Mouse (Mus musculus): Measurements from ENCODE around the gene Glt1d1. TPM values are rescaled to one million over a fixed set of nuclear protein-coding genes. Genes with fewer than 3 reads are reported as not detected.

Gene Glt1d1
- 0.33 and 1.2 TPM in 2 replicates for polyA plus RNA-seq (2014; fragmentation: Nextera tagmentation; extraction: Ambion mirVana)

GRCm38 (mm10) chr5:127632167-127633145 is at the start of gene Glt1d1, which contains the start of gene Slc15a4:
Gene Glt1d1, plus strand, starts transcription at chr5:127632262.
Gene Slc15a4, minus strand, starts transcription at chr5:127632897.
- H3K27me3 ChIP-seq (ENCODE audit: control insufficient read depth, insufficient read depth, low read length) = 0 out of 2 replicates have a peak, but pooled peaks cover 2% of the 10 kb centered on the region
- no peaks in the 10 kb centered on the region for H3K9me3 ChIP-seq (ENCODE audit: control insufficient read depth, low read length)
- H3K36me3 ChIP-seq (ENCODE audit: control insufficient read depth, insufficient read depth, low read length) = no peaks in the 10 kb centered on the region
- peak; percentile 66 for DNase-seq (ENCODE audit: low spot score)
- H3K4me1 ChIP-seq (ENCODE audit: control insufficient read depth, insufficient read depth, low read length) = no peaks in the 10 kb centered on the region
- peak within 1 kb of the TSS; percentile 44 for H3K4me3 ChIP-seq (ENCODE audit: low read depth, low read length)
- no peak within 1 kb of the TSS for H3K27ac ChIP-seq (replicated peaks; ENCODE audit: low read depth, low read length)
- H3K4me2 ChIP-seq (ENCODE audit: low read depth, severe bottlenecking) = peak within 1 kb of the TSS; percentile 98
- peak; percentile 75; the same call in 1 of the 2 replicates for ATAC-seq (ENCODE audit: insufficient number of reproducible peaks, low FRiP score, low TSS enrichment, low read depth)
- H3K9ac ChIP-seq (ENCODE audit: low read length) = peak within 1 kb of the TSS; percentile 62
- WGBS = under 1% methylated on average over 62 of the region's 62 CpGs

GRCm38 (mm10) chr5:127583658-127584057 is 48.4 kb upstream of the Glt1d1 start:
- ATAC-seq (ENCODE audit: insufficient number of reproducible peaks, low FRiP score, low TSS enrichment, low read depth) (no peak), DNase-seq (ENCODE audit: low spot score) (no peak)
- Histone ChIP-seq H3K27me3 (ENCODE audit: control insufficient read depth, insufficient read depth, low read length) (no peaks in the 10 kb centered on the region), H3K9me3 (ENCODE audit: control insufficient read depth, low read length) (no peaks in the 10 kb centered on the region), H3K9ac (ENCODE audit: low read length) (no peak overlapping the region), H3K4me1 (ENCODE audit: control insufficient read depth, insufficient read depth, low read length) (0 out of 2 replicates have a peak, but pooled peaks cover 2% of the 10 kb centered on the region), H3K36me3 (ENCODE audit: control insufficient read depth, insufficient read depth, low read length) (no peaks in the 10 kb centered on the region), H3K4me2 (ENCODE audit: low read depth, severe bottlenecking) (no peak overlapping the region), H3K27ac (replicated peaks; ENCODE audit: low read depth, low read length) (no peak overlapping the region), H3K4me3 (ENCODE audit: low read depth, low read length) (no peak overlapping the region)
- WGBS = 84% methylated on average over 8 of the region's 8 CpGs

GRCm38 (mm10) chr5:127587854-127588253 is 44.2 kb upstream of the Glt1d1 start:
- ATAC-seq (ENCODE audit: insufficient number of reproducible peaks, low FRiP score, low TSS enrichment, low read depth) = no peak
- Histone ChIP-seq H3K4me3 (ENCODE audit: low read depth, low read length) (no peak overlapping the region), H3K4me2 (ENCODE audit: low read depth, severe bottlenecking) (no peak overlapping the region), H3K36me3 (ENCODE audit: control insufficient read depth, insufficient read depth, low read length) (0 out of 2 replicates have a peak, but pooled peaks cover 2% of the 10 kb centered on the region), H3K9ac (ENCODE audit: low read length) (no peak overlapping the region), H3K27ac (replicated peaks; ENCODE audit: low read depth, low read length) (no peak overlapping the region), H3K4me1 (ENCODE audit: control insufficient read depth, insufficient read depth, low read length) (no peaks in the 10 kb centered on the region), H3K27me3 (ENCODE audit: control insufficient read depth, insufficient read depth, low read length) (no peaks in the 10 kb centered on the region), H3K9me3 (ENCODE audit: control insufficient read depth, low read length) (no peaks in the 10 kb centered on the region)
- DNase-seq (ENCODE audit: low spot score) = no peak
- WGBS = 56% methylated on average over 6 of the region's 6 CpGs

GRCm38 (mm10) chr5:127592406-127592805 is 39.7 kb upstream of the Glt1d1 start:
- no peak overlapping the region for H3K4me2 ChIP-seq (ENCODE audit: low read depth, severe bottlenecking)
- ATAC-seq (ENCODE audit: insufficient number of reproducible peaks, low FRiP score, low TSS enrichment, low read depth) (no peak), DNase-seq (ENCODE audit: low spot score) (no peak)
- no peaks in the 10 kb centered on the region for H3K27me3 ChIP-seq (ENCODE audit: control insufficient read depth, insufficient read depth, low read length)
- no peaks in the 10 kb centered on the region for H3K4me1 ChIP-seq (ENCODE audit: control insufficient read depth, insufficient read depth, low read length)
- no peak overlapping the region for H3K27ac ChIP-seq (replicated peaks; ENCODE audit: low read depth, low read length)
- H3K9me3 ChIP-seq (ENCODE audit: control insufficient read depth, low read length) = no peaks in the 10 kb centered on the region
- WGBS = 71% methylated on average over 5 of the region's 5 CpGs
- no peak overlapping the region for H3K9ac ChIP-seq (ENCODE audit: low read length)
- H3K4me3 ChIP-seq (ENCODE audit: low read depth, low read length) = no peak overlapping the region
- peaks cover 20% of the 10 kb centered on the region; the same call in 1 of the 2 replicates for H3K36me3 ChIP-seq (ENCODE audit: control insufficient read depth, insufficient read depth, low read length)

- no peak overlapping the region for H3K9ac ChIP-seq (ENCODE audit: low read length)
- ATAC-seq (ENCODE audit: insufficient number of reproducible peaks, low FRiP score, low TSS enrichment, low read depth) (no peak), DNase-seq (ENCODE audit: low spot score) (no peak)
- no peaks in the 10 kb centered on the region for H3K9me3 ChIP-seq (ENCODE audit: control insufficient read depth, low read length)
- no peaks in the 10 kb centered on the region for H3K27me3 ChIP-seq (ENCODE audit: control insufficient read depth, insufficient read depth, low read length)
- 81% methylated on average over 6 of the region's 6 CpGs for WGBS
- H3K36me3 ChIP-seq (ENCODE audit: control insufficient read depth, insufficient read depth, low read length) = peaks cover 23% of the 10 kb centered on the region; the same call in 1 of the 2 replicates
- H3K4me3 ChIP-seq (ENCODE audit: low read depth, low read length) = no peak overlapping the region
- no peak overlapping the region for H3K27ac ChIP-seq (replicated peaks; ENCODE audit: low read depth, low read length)
- no peaks in the 10 kb centered on the region for H3K4me1 ChIP-seq (ENCODE audit: control insufficient read depth, insufficient read depth, low read length)
- H3K4me2 ChIP-seq (ENCODE audit: low read depth, severe bottlenecking) = no peak overlapping the region
Measured at GRCm38 (mm10) chr5:127592854-127593253, 39.2 kb upstream of the Glt1d1 start.

GRCm38 (mm10) chr5:127595676-127596075 is 36.4 kb upstream of the Glt1d1 start:
- 92% methylated on average over 3 of the region's 3 CpGs for WGBS

GRCm38 (mm10) chr5:127596862-127597261 is 35.2 kb upstream of the Glt1d1 start:
- no peak overlapping the region for H3K4me2 ChIP-seq (ENCODE audit: low read depth, severe bottlenecking)

More at GRCm38 (mm10) chr5:127595676-127596075, 36.4 kb upstream of the Glt1d1 start:
- Histone ChIP-seq H3K9me3 (ENCODE audit: control insufficient read depth, low read length) (no peaks in the 10 kb centered on the region), H3K36me3 (ENCODE audit: control insufficient read depth, insufficient read depth, low read length) (peaks cover 27% of the 10 kb centered on the region; the same call in 1 of the 2 replicates), H3K4me1 (ENCODE audit: control insufficient read depth, insufficient read depth, low read length) (no peaks in the 10 kb centered on the region), H3K27ac (replicated peaks; ENCODE audit: low read depth, low read length) (no peak overlapping the region), H3K9ac (ENCODE audit: low read length) (no peak overlapping the region), H3K27me3 (ENCODE audit: control insufficient read depth, insufficient read depth, low read length) (no peaks in the 10 kb centered on the region), H3K4me2 (ENCODE audit: low read depth, severe bottlenecking) (no peak overlapping the region), H3K4me3 (ENCODE audit: low read depth, low read length) (no peak overlapping the region)
- ATAC-seq (ENCODE audit: insufficient number of reproducible peaks, low FRiP score, low TSS enrichment, low read depth) (no peak), DNase-seq (ENCODE audit: low spot score) (no peak)

GRCm38 (mm10) chr5:127602996-127603395 is 29.1 kb upstream of the Glt1d1 start:
- no peak for DNase-seq (ENCODE audit: low spot score)
- Histone ChIP-seq H3K4me2 (ENCODE audit: low read depth, severe bottlenecking) (no peak overlapping the region), H3K36me3 (ENCODE audit: control insufficient read depth, insufficient read depth, low read length) (peaks cover 17% of the 10 kb centered on the region), H3K4me3 (ENCODE audit: low read depth, low read length) (no peak overlapping the region), H3K4me1 (ENCODE audit: control insufficient read depth, insufficient read depth, low read length) (no peaks in the 10 kb centered on the region), H3K9me3 (ENCODE audit: control insufficient read depth, low read length) (no peaks in the 10 kb centered on the region), H3K27me3 (ENCODE audit: control insufficient read depth, insufficient read depth, low read length) (no peaks in the 10 kb centered on the region), H3K9ac (ENCODE audit: low read length) (no peak overlapping the region), H3K27ac (replicated peaks; ENCODE audit: low read depth, low read length) (no peak overlapping the region)
- no peak for ATAC-seq (ENCODE audit: insufficient number of reproducible peaks, low FRiP score, low TSS enrichment, low read depth)
- 91% methylated on average over 5 of the region's 5 CpGs for WGBS

More at GRCm38 (mm10) chr5:127596862-127597261, 35.2 kb upstream of the Glt1d1 start:
- Histone ChIP-seq H3K4me3 (ENCODE audit: low read depth, low read length) (no peak overlapping the region), H3K27me3 (ENCODE audit: control insufficient read depth, insufficient read depth, low read length) (no peaks in the 10 kb centered on the region), H3K4me1 (ENCODE audit: control insufficient read depth, insufficient read depth, low read length) (no peaks in the 10 kb centered on the region), H3K9ac (ENCODE audit: low read length) (no peak overlapping the region), H3K9me3 (ENCODE audit: control insufficient read depth, low read length) (no peaks in the 10 kb centered on the region), H3K27ac (replicated peaks; ENCODE audit: low read depth, low read length) (no peak overlapping the region), H3K36me3 (ENCODE audit: control insufficient read depth, insufficient read depth, low read length) (peaks cover 32% of the 10 kb centered on the region; the same call in 1 of the 2 replicates)
- ATAC-seq (ENCODE audit: insufficient number of reproducible peaks, low FRiP score, low TSS enrichment, low read depth) (no peak), DNase-seq (ENCODE audit: low spot score) (no peak)
- WGBS = 87% methylated on average over 7 of the region's 7 CpGs
